Mouse (Mus musculus): ENCODE results near the gene Dohh.

DNA sequence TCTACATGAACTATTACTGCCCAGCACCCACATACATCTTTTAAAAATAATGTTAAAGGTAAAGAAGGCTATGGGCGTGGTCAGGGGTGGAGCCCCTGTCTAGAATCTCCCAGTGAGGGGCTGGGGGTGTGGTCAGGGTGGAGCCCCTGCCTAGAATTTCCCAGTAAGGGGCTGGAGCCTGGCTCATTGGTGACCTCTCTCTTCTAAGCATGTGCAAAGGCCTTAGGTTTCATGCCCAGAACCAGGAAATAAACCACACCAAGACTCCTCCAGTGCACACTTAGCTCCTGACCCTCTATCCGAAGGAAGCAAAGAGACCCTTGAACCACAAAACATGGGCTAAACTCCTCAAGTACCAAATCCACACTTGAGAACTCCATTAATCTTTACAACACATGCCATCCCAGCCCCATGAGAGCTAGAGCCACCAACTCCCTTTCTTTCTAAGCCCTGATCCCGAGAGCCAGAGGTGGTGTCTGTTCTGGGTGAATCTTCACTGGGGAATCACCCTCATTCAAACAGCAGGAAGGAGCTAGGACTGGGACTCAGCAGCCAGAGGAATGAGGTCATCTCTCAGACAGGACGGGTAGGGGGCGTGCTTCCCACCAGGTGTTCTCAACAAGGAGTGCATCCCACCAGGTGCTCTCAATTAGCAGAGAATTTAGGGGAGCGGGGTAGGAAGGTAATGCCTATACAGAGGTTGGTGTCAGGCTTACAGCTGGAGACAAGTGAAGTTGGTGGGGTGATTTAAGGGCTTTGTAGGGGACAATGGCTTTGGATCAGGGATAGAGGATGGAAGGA, 7.5 kb upstream of the Dohh start:
- TF ChIP-seq CTCF (IDR thresholded peaks at IDR 0.05) (0 out of 2 replicates have a peak, but pooled peaks have one; percentile 18), EP300 (IDR thresholded peaks at IDR 0.05) (no peak)
